Mouse (Mus musculus) spleen, adult 2 months (tissue): Measurements from ENCODE around the gene Rorc.

Experiments
- CTCF ChIP-seq: fragments of 200-500 bp; IDR thresholded peaks from 2 replicates; pipeline ENCODE4 v1.5.1; 2011; ENCODE audit warnings: mild to moderate bottlenecking, inconsistent platforms; ENCODE audit not compliant: insufficient read depth, insufficient read length, insufficient replicate concordance; ENCODE audit errors: extremely low read depth
- POLR2A ChIP-seq: fragments of 200-500 bp; IDR thresholded peaks from 2 replicates; pipeline ENCODE4 v1.6.1; 2011; ENCODE audit warnings: low read depth, low read length, inconsistent platforms

DNA sequence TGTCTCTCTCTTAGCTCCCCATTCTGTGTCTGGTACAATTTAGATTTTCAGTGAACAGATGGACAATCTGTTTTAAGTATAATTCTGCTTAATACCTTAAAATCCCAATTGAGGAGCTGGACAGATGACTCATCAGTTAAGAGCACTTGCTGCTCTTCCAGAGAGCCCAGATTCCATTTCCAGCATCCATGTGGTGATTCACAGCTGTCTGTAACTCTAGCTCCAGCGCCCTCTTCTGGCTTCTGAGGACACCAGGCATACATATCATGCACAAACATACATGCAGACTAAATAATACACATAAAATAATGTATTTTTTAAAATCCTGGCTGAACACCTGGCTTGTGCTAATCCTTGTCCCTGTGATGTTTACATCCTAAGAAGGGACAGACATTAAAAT, 11.8 kb upstream of the Rorc start:
- TF ChIP-seq CTCF: no peak
- TF ChIP-seq POLR2A: no peak
